Mouse (Mus musculus) cerebellum, adult 11 months (tissue): ENCODE data around the gene Slc51b.

Experiments used
- DNase-seq: peaks from one replicate; pipeline ENCODE4 v3.0.0; 2022

The Slc51b gene

GRCm38 (mm10) chr9:65422760-65423501, at the start of gene Slc51b:
Gene Slc51b (minus strand): TSS chr9:65422955.
- DNase-seq: no peak

GRCm38 (mm10) chr9:65467686-65468085, 44.9 kb upstream of the Slc51b start:
- no peak for DNase-seq

- DNase-seq: no peak
Measured at GRCm38 (mm10) chr9:65465241-65465640, 42.5 kb upstream of the Slc51b start.

- no peak for DNase-seq
Measured at GRCm38 (mm10) chr9:65464161-65464560, 41.4 kb upstream of the Slc51b start.

GRCm38 (mm10) chr9:65462544-65462943, 39.8 kb upstream of the Slc51b start:
- no peak for DNase-seq

- DNase-seq: peak; percentile 94
Measured at GRCm38 (mm10) chr9:65460732-65461442, 38.1 kb upstream of the Slc51b start, which contains the start of gene Spg21. Gene Spg21 (plus strand): TSS chr9:65460947.

GRCm38 (mm10) chr9:65460198-65460597, 37.4 kb upstream of the Slc51b start:
- DNase-seq: no peak

- no peak for DNase-seq
Measured at GRCm38 (mm10) chr9:65458975-65459374, 36.2 kb upstream of the Slc51b start.

- DNase-seq: no peak
Measured at GRCm38 (mm10) chr9:65447951-65448350, 25.2 kb upstream of the Slc51b start.

GRCm38 (mm10) chr9:65444692-65445091, 21.9 kb upstream of the Slc51b start:
- no peak for DNase-seq

GRCm38 (mm10) chr9:65435671-65436301, 13.0 kb upstream of the Slc51b start, which contains the start of gene Mtfmt:
Gene Mtfmt (plus strand): TSS chr9:65435782.
- peak; percentile 91 for DNase-seq

- DNase-seq: no peak
Measured at GRCm38 (mm10) chr9:65435211-65435610, 12.5 kb upstream of the Slc51b start.

GRCm38 (mm10) chr9:65434140-65434539, 11.4 kb upstream of the Slc51b start:
- peak; percentile 15 for DNase-seq

GRCm38 (mm10) chr9:65432236-65432635, 9.5 kb upstream of the Slc51b start:
- peak; percentile 63 for DNase-seq

GRCm38 (mm10) chr9:65430921-65431320, 8.2 kb upstream of the Slc51b start:
- no peak for DNase-seq

GRCm38 (mm10) chr9:65430401-65430800, 7.6 kb upstream of the Slc51b start:
- no peak for DNase-seq

- DNase-seq: no peak
Measured at GRCm38 (mm10) chr9:65428003-65428402, 5.2 kb upstream of the Slc51b start.

GRCm38 (mm10) chr9:65427511-65427910, 4.8 kb upstream of the Slc51b start:
- no peak for DNase-seq

- no peak for DNase-seq
Measured at GRCm38 (mm10) chr9:65424393-65424792, 1.6 kb upstream of the Slc51b start.

- DNase-seq: no peak
Measured at GRCm38 (mm10) chr9:65419633-65420032, 3.1 kb downstream of the Slc51b start.

- DNase-seq: no peak
Measured at GRCm38 (mm10) chr9:65417738-65418137, 5.0 kb downstream of the Slc51b start.

GRCm38 (mm10) chr9:65411326-65411725, 11.4 kb downstream of the Slc51b start:
- no peak for DNase-seq

- no peak for DNase-seq
Measured at GRCm38 (mm10) chr9:65410378-65410777, 12.4 kb downstream of the Slc51b start.

- DNase-seq: no peak
Measured at GRCm38 (mm10) chr9:65408871-65409295, 13.9 kb downstream of the Slc51b start.
